Mouse (Mus musculus) left cerebral cortex, adult 11 months (tissue): Measurements from ENCODE around the gene Taf13.
A peak's percentile ranks its signal among the peaks of the same experiment; 100 is the strongest.

Experiments
- DNase-seq: peaks from one replicate; pipeline ENCODE4 v3.0.0; 2022; ENCODE audit warnings: low spot score

Taf13 gene

DNA sequence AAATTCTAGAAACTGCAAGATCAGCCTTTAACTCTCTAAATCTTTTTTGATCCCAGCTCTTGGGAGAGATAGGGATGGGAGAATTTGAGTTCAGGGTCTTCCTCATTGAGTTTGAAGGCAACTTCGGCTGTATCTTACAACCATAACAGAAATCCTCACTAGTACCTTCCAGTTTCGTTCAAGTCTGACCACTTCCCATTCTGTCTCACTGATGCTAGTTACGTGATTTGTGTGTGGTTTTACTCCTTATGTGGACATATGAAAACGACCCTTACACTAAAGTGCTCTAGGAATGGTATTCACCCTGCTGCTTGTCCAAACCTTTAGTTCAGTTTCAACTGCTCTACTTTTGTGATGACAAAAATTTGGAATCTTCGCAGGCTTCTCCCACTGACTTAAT lies 2.5 kb downstream of the Taf13 start:
- no peak for DNase-seq

DNA sequence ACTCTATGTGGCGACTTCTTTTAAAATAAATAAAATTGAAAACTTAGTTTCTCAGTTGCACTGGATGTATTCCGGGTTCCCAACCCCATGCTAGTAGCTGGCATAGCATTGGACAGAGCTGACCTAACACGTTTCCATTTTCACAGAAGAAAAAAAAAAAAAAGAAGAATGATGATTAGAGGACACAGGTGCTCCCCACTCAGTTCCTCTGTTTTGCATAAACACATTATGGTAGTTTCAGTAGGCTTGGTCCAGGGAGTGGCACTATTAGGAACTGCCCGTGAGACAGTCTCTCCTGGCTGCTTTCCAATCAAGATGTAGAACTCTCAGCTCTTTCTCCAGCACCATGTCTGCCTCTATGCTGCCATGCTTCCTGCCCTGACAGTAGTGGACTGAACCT lies 13.1 kb downstream of the Taf13 start:
- no peak for DNase-seq

DNA sequence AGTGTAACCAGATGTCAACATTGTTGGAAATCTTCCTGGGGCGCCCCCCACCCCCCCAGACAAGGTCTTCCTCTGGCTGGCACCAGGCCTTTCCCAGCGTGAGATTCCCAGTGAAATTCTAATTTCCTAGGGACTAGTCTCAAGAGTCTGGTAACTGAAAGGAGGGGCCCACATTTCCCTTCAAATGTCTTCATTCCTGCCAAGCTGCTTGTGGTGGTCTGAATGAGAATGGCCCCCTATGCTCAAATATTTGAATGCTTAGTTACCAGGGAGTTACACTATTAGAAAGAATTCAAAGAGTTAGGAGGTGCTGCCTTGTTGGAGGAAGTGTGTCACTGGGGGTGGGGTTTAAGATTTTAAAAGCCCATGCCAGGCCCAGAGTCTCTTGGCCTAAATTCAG lies 16.9 kb downstream of the Taf13 start:
- DNase-seq = no peak

DNA sequence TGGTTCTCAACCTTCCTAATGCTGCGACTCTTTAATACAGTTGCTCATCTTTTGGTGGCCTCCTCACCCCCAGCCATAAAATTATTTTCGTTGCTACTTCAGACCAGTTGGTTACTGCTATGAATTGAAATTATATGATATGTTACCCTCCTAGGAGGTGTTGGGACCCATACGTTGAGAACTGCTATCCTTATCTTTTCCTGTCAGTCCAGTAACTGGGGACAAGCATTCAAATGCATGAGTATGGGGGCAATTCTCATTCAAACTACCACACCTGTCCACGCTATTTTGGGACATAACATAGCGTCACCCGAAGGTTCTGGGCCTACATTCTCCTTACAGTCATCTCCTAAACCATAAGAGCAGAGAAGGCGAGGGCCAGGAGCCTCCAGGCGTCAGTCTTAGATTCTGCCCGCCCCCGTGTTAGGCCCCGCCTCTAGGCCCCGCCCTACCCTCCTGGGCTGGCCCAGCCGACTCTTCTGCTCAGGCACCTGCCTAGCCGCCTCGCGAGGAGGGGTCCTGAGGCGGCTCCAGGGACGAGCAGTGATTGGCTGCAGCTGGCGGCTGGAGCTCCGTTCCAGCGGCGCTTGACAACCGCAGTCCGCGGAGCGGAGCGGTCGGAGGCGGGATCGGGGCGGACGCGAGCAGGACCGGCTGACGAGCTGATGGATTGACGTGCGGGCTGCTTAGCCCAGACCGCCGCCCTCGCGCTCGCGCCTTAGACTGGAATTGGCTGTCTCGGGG lies 19.5 kb downstream of the Taf13 start, which contains the start of gene Wdr47:
Wdr47 (plus strand) TSS at position 494 of the 744 bp plus-strand sequence.
- DNase-seq = peak; percentile 92

DNA sequence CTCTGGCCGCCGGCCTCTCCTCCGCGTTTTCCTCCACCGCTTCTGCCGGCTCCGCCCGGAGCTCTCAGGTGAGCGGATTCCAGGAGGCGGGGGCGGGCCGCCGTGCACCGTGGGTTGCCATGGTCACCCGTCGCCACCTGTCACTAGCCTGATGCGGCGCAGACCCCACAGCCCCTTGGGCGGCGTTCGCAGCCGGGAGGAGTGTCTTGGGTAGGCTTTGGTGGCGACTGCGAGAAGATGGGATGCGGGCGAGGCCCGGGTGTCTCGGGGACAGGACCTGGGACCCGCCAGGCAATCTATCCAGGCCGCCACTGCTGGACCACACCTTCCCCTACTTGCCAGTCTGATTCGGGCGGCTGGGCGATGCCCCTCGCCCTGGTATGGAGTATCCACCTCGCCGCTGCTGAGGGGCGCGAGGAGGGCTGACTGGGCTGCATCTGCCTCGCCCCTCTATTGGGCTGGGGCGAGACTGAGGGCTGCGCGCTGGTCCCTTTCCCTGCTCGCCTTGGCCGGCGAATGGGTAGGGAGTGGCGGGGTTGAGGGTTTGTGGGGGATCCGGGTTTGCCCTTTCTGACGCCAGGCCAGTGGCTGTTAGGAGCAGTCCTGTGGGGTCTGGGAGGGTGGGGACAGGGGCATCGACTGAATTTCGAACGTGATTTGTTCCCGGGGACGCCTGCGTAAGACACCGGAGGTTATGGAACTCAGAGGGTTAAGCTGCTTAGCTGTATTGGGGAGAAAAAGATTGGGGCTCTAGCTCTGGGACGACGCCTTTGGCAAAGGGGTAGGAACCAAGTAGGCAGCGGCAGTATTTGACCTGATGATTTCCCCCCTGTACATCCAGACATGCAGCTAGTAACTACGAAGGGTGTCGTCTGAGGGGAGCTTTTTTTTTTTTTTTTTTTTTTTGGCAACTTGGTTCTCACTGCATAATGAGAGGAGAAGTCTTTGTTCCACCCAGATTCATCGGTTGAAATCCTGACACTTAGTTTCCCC lies 20.3 kb downstream of the Taf13 start:
- DNase-seq = no peak

DNA sequence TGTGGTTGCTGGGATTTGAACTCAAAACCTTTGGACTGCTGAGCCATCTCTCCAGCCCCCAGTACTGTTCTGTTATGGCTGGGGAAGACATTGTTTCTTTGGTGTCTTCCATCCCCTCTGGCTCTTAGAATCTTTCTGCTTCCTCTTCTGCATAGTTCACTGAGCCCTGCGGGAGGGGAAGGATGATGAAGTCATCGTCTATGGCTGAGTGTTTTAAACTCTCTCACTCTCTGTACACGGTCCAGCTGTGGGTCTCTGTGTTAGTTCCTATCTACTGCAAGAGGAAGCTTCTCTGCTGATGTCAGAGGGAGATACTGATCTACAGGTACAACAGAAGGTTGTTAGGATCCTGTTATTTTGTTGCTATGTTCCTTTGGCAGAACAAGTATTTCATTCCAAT lies 37.4 kb downstream of the Taf13 start:
- no peak for DNase-seq
